ENCODE assay signal across 9 mouse cellular contexts in the genomic region with DNA sequence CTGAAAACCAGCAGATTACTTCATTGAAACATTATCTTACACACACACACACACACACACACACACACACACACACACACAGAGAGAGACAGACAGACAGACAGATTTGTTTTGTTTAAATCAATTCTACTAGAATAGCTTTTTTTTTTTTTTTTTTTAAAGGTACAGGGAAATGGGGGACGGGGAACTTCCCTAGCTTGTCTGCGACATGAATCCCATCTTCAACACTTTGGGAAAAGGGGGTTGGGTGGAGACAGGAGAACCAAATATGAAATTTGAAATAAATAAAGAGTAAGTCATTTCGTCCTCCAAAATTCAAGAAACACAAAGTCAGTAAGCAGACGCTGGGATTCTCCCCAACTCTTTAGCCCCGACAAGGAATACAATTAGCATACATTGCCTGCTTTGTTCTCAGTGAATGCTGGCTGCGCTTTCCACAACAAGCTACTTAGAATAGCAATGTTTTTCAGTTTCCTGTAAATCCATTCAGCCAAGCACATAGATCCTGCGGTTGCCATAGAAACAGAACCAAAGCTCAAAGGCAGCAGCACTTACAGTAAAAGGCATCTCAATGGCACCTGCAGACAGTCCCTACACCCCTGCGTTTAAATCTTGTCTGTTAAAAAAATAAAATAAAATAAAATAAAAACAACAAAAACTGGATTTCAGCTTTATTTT.
DNase-seq lines count a peak whose midpoint lies in the region; ATAC-seq lines count a peak whose summit lies in the region.
"Had no signal": no experiment of that assay in that cellular context is flagged by ENCODE, and none has a peak within 500 bp of the region (broad histone marks: within the 10 kb centered on the region; RNA-seq: fewer than 3 reads in every experiment).

No protein-coding gene starts in this region.

- no peaks in the 10 kb centered on the region for H3K9me3 ChIP-seq in forebrain, embryonic 11.5 days (ENCODE audit: control insufficient read depth, low read length)
- H3K9me3 ChIP-seq: stomach, embryonic 15.5 days had no signal

- intact Hi-C loops in gastrocnemius, postnatal 14 days (cut with DNase I; ENCODE audit: low total_unique reads), result no loop called here

- H3K4me2 ChIP-seq in forebrain, embryonic 11.5 days (ENCODE audit: low read depth, low read length, severe bottlenecking), result peak overlapping the region; percentile 38
- H3K4me2 ChIP-seq: stomach, embryonic 15.5 days had no signal

- ATAC-seq in forebrain, embryonic 11.5 days (replicated peaks; ENCODE audit: low FRiP score), result peak; percentile 89

- H3K27ac ChIP-seq in forebrain, embryonic 11.5 days (ENCODE audit: low read depth, low read length), result peak overlapping the region; percentile 57
- H3K27ac ChIP-seq: stomach, embryonic 15.5 days had no signal

- no peaks in the 10 kb centered on the region for H3K27me3 ChIP-seq in forebrain, embryonic 11.5 days (ENCODE audit: control insufficient read depth, insufficient read depth, low read length)
- H3K27me3 ChIP-seq: stomach, embryonic 15.5 days had no signal

- H3K9ac ChIP-seq in forebrain, embryonic 11.5 days (ENCODE audit: low read length), result no peak overlapping the region
- H3K9ac ChIP-seq: stomach, embryonic 15.5 days had no signal

- peak overlapping the region; percentile 12; the same call in 1 of the 2 replicates for H3K4me3 ChIP-seq in forebrain, embryonic 11.5 days (ENCODE audit: low read depth, low read length)
- H3K4me3 ChIP-seq: stomach, embryonic 15.5 days had no signal

- WGBS in forebrain, embryonic 11.5 days, result 5% methylated on average over 8 of the region's 8 CpGs

- H3K36me3 ChIP-seq in forebrain, embryonic 11.5 days (ENCODE audit: control insufficient read depth, insufficient read depth, low read length), result no peaks in the 10 kb centered on the region
- H3K36me3 ChIP-seq: stomach, embryonic 15.5 days had no signal

- peaks cover 11% of the 10 kb centered on the region for H3K4me1 ChIP-seq in forebrain, embryonic 11.5 days (replicated peaks; ENCODE audit: control insufficient read depth, insufficient read depth, low read length)
- H3K4me1 ChIP-seq: stomach, embryonic 15.5 days had no signal

- peak; percentile 48 for DNase-seq in right cerebral cortex, adult 18-20 months
- no peak for DNase-seq in right cerebral cortex, postnatal 14 days
- DNase-seq in forebrain, embryonic 11.5 days (ENCODE audit: low spot score), result peak; percentile 56
- DNase-seq in mesoderm, embryonic 11.5 days (ENCODE audit: low read depth, low spot score), result peak; percentile 74
- DNase-seq in thymus, postnatal 4 days, result peak; percentile 34
- DNase-seq in cerebellum, postnatal 36 days, result no peak
- DNase-seq in gastrocnemius, postnatal 14 days, result no peak
- DNase-seq in urinary bladder, adult 18-20 months (ENCODE audit: low spot score in 2 of 2), result no peak

Comparison
In these comparisons a context has a peak if more than half of its experiments do, and no peak if none do; other contexts are left out.
1. DNase-seq: peak in right cerebral cortex, adult 18-20 months (single experiment), forebrain, embryonic 11.5 days (single experiment), mesoderm, embryonic 11.5 days (single experiment) and thymus, postnatal 4 days (single experiment); none in right cerebral cortex, postnatal 14 days (single experiment), cerebellum, postnatal 36 days (0 of 2), gastrocnemius, postnatal 14 days (single experiment) and urinary bladder, adult 18-20 months (0 of 2).